Mouse (Mus musculus): ENCODE measurements around the gene Rela. TPM values are rescaled to one million over a fixed set of nuclear protein-coding genes. Genes with fewer than 3 reads are reported as not detected.

Gene Rela
- polyA plus RNA-seq, 1 experiment from 2014 or later: 42.6 TPM

DNA sequence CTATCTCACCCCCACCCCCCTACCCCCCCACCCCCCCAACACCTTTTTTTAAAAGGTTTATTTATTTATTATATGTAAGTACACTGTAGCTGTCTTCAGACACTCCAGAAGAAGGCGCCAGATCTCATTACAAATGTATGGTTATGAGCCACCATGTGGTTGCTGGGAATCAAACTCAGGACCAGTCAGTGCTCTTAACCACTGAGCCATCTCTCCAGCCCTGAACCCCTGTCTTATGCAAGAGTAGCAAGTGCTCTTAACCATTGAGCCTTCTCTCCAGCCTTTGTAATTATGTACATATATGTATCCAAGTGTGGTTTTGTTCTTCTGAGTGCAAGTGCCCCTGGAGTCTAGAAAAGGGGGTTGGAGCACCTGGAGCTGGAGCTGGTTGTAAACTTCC, 25.3 kb upstream of the Rela start:
- TF ChIP-seq CTCF (IDR thresholded peaks at IDR 0.05; ENCODE audit: low read depth): no peak

DNA sequence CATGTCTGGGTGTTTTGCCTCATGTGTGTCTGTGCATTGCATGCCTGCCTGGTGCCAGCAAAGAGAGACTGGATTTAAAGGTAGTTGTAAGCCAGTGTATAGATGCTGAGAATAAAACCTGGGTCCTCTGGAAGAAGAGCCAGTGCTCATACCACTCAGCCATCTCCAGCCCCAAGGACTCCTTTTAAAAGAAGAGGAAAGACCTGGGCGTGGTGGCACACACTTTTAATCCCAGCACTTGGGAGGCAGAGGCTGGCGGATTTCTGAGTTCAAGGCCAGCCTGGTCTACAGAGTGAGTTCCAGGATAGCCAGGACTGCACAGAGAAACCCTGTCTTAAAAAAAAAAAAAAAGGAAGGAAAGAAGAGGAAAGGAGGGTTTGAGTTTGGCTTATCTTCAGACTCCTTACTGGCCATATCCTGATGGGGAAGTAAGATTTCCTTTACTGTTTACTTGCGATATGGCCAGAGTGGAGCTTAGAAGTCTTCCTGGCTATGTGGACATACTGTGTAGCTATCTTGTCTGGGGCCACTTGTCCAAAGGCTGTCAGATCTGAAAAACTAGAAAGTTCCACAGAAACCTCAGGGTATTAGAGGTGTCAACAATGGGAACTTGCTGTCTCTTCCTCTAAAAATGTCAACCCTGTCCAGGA, 24.4 kb upstream of the Rela start:
- no peak overlapping the region for H3K9ac ChIP-seq (ENCODE audit: low read depth, low read length)
- no peak overlapping the region for H3K4me2 ChIP-seq (ENCODE audit: low read length)
- H3K27me3 ChIP-seq (ENCODE audit: insufficient read depth, low read length): no peaks in the 10 kb centered on the region
- ATAC-seq (replicated peaks; ENCODE audit: low FRiP score, low read depth): no peak
- H3K4me3 ChIP-seq (replicated peaks; ENCODE audit: low read depth, low read length): no peak overlapping the region
- TF ChIP-seq CTCF (IDR thresholded peaks at IDR 0.05; ENCODE audit: low read depth): no peak
- peaks cover 7% of the 10 kb centered on the region; the same call in 1 of the 2 replicates for H3K4me1 ChIP-seq (replicated peaks; ENCODE audit: insufficient read depth, low read length)
- no peak overlapping the region for H3K27ac ChIP-seq
- 66% methylated on average over 3 of the region's 3 CpGs for WGBS
- H3K36me3 ChIP-seq (ENCODE audit: insufficient read depth, low read length): peaks cover 7% of the 10 kb centered on the region; the same call in 1 of the 2 replicates
- DNase-seq (ENCODE audit: low spot score): no peak
- no peaks in the 10 kb centered on the region for H3K9me3 ChIP-seq (replicated peaks; ENCODE audit: low read length)

More for the DNA sequence above, 25.3 kb upstream of the Rela start:
- no peak for ATAC-seq (replicated peaks; ENCODE audit: low FRiP score, low read depth)
- no peak for DNase-seq (ENCODE audit: low spot score)
- Histone ChIP-seq H3K36me3 (ENCODE audit: insufficient read depth, low read length) (peaks cover 16% of the 10 kb centered on the region), H3K4me1 (replicated peaks; ENCODE audit: insufficient read depth, low read length) (peaks cover 7% of the 10 kb centered on the region; the same call in 1 of the 2 replicates), H3K9me3 (replicated peaks; ENCODE audit: low read length) (no peaks in the 10 kb centered on the region), H3K27me3 (ENCODE audit: insufficient read depth, low read length) (no peaks in the 10 kb centered on the region), H3K27ac (no peak overlapping the region), H3K4me3 (replicated peaks; ENCODE audit: low read depth, low read length) (no peak overlapping the region), H3K9ac (ENCODE audit: low read depth, low read length) (no peak overlapping the region), H3K4me2 (ENCODE audit: low read length) (no peak overlapping the region)
- WGBS: 95% methylated on average over 1 of the region's 1 CpGs

DNA sequence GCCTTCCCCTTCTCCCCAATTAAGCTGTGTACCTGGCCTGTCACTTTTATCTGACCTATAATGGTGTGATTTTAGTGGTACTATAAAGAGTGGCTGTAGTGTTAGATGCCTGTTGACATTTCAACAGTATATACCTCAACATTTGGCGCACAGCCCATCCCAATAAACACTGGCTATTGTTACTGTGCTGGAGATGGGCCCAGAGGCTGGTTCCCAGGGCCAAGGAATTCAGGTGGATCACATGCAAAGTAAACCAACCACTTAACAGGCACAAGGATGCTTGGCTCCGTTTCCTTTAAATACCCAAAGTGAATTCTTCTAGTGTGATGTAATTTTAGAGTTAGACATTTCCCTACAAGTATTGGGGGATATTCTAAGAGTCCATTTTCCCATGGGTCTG, 22.3 kb upstream of the Rela start:
- no peak for DNase-seq (ENCODE audit: low spot score)
- H3K36me3 ChIP-seq (ENCODE audit: insufficient read depth, low read length): no peaks in the 10 kb centered on the region
- ATAC-seq (replicated peaks; ENCODE audit: low FRiP score, low read depth): no peak
- no peak overlapping the region for H3K4me3 ChIP-seq (replicated peaks; ENCODE audit: low read depth, low read length)
- no peaks in the 10 kb centered on the region for H3K9me3 ChIP-seq (replicated peaks; ENCODE audit: low read length)
- no peaks in the 10 kb centered on the region for H3K27me3 ChIP-seq (ENCODE audit: insufficient read depth, low read length)
- H3K4me2 ChIP-seq (ENCODE audit: low read length): no peak overlapping the region
- no peak overlapping the region for H3K27ac ChIP-seq
- no peak overlapping the region for H3K9ac ChIP-seq (ENCODE audit: low read depth, low read length)
- H3K4me1 ChIP-seq (replicated peaks; ENCODE audit: insufficient read depth, low read length): no peaks in the 10 kb centered on the region; the same call in 1 of the 2 replicates
- no peak for TF ChIP-seq CTCF (IDR thresholded peaks at IDR 0.05; ENCODE audit: low read depth)
- 55% methylated on average over 2 of the region's 2 CpGs for WGBS

DNA sequence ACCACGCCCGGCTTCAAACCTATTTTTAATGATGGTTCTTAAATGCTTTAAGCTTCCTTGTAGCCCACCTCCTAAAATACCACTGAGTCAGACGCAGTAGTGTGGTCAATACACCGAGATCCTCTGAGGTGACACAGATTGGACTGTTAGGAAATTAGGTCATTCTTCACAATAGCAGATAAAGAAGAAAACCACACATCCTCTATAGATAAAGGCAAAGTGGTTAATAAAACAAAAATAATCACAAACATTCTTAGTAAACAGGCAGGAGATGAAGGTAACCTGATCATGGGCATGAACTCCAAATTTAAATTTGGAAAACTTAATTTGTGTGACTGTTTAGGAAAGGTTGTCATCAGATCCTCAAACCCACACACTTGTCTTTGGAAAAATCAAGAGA, 17.3 kb upstream of the Rela start:
- TF ChIP-seq CTCF (IDR thresholded peaks at IDR 0.05; ENCODE audit: low read depth): no peak
- Histone ChIP-seq H3K4me3 (replicated peaks; ENCODE audit: low read depth, low read length) (no peak overlapping the region), H3K36me3 (ENCODE audit: insufficient read depth, low read length) (no peaks in the 10 kb centered on the region), H3K4me1 (replicated peaks; ENCODE audit: insufficient read depth, low read length) (no peaks in the 10 kb centered on the region), H3K27ac (no peak overlapping the region), H3K9me3 (replicated peaks; ENCODE audit: low read length) (no peaks in the 10 kb centered on the region), H3K4me2 (ENCODE audit: low read length) (no peak overlapping the region), H3K27me3 (ENCODE audit: insufficient read depth, low read length) (no peaks in the 10 kb centered on the region), H3K9ac (ENCODE audit: low read depth, low read length) (no peak overlapping the region)
- 85% methylated on average over 4 of the region's 4 CpGs for WGBS
- ATAC-seq (replicated peaks; ENCODE audit: low FRiP score, low read depth): no peak
- DNase-seq (ENCODE audit: low spot score): no peak

DNA sequence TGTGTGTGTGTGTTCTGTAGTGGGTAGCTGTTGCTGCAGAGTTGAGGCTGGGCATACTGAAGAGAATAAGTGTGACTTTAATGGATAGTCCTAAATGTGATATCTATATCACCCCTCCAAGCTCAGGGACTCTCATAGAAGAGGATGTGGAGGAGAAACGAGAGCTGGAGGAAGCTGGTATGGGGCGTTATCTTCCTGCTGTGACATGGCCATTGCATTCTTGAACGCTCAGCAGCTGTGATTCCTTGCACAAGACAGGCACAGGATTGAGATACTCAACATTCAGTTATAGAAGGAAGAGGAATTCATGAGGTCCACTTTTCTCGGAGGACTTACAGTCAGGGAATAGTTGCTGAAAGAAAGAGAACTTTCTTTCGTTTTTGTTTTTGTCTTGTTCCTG, 15.4 kb upstream of the Rela start:
- Histone ChIP-seq H3K4me2 (ENCODE audit: low read length) (no peak overlapping the region), H3K9me3 (replicated peaks; ENCODE audit: low read length) (no peaks in the 10 kb centered on the region), H3K4me1 (replicated peaks; ENCODE audit: insufficient read depth, low read length) (no peaks in the 10 kb centered on the region), H3K36me3 (ENCODE audit: insufficient read depth, low read length) (no peaks in the 10 kb centered on the region), H3K4me3 (replicated peaks; ENCODE audit: low read depth, low read length) (no peak overlapping the region), H3K9ac (ENCODE audit: low read depth, low read length) (no peak overlapping the region), H3K27me3 (ENCODE audit: insufficient read depth, low read length) (no peaks in the 10 kb centered on the region), H3K27ac (no peak overlapping the region)
- no peak for TF ChIP-seq CTCF (IDR thresholded peaks at IDR 0.05; ENCODE audit: low read depth)
- no peak for ATAC-seq (replicated peaks; ENCODE audit: low FRiP score, low read depth)
- no peak for DNase-seq (ENCODE audit: low spot score)
- WGBS: 74% methylated on average over 5 of the region's 5 CpGs

DNA sequence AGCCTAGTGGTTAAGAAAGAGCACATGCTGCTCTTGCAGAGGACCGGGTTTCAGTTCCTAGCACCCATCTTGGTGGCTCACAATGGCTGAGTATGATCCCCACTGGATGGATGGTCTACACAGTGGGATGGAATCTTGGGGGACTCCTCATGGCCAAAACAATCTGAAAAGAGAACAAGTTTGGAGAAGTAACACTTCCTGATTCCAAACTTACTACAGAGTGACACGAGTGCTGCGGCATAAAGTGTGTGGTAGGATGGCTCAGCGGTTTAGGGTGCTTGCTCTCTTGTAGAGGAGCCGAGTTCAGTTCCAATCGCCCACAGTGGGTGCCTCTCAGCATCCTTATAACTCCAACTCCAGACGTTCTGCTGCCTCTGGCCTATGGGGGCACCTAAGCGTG, 12.0 kb upstream of the Rela start:
- WGBS: 90% methylated on average over 8 of the region's 8 CpGs
- H3K27me3 ChIP-seq (ENCODE audit: insufficient read depth, low read length): no peaks in the 10 kb centered on the region
- DNase-seq (ENCODE audit: low spot score) (no peak), ATAC-seq (replicated peaks; ENCODE audit: low FRiP score, low read depth) (no peak)
- no peaks in the 10 kb centered on the region for H3K9me3 ChIP-seq (replicated peaks; ENCODE audit: low read length)
- H3K27ac ChIP-seq: no peak overlapping the region
- no peak overlapping the region for H3K4me3 ChIP-seq (replicated peaks; ENCODE audit: low read depth, low read length)
- H3K9ac ChIP-seq (ENCODE audit: low read depth, low read length): no peak overlapping the region
- no peak for TF ChIP-seq CTCF (IDR thresholded peaks at IDR 0.05; ENCODE audit: low read depth)
- no peaks in the 10 kb centered on the region for H3K36me3 ChIP-seq (ENCODE audit: insufficient read depth, low read length)
- H3K4me1 ChIP-seq (replicated peaks; ENCODE audit: insufficient read depth, low read length): no peaks in the 10 kb centered on the region
- H3K4me2 ChIP-seq (ENCODE audit: low read length): no peak overlapping the region

DNA sequence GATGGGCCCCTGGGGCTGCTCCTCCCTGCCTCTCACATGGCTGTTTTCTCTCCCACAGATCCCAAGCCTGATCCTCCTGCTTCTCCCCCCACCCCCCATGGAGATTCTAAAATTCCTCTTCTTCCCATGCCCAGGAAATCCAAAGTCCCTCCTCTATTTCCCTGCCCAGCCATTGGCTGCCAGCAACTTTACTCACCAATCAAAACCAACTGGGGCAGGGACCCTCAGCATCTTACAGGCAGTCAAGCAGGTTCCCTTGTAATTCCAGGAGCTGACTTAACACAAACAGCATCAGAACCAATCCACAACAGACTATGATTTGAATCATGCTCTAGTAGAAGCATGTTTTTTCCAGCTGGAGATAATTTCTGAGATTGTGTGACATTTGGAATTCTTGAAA, 7.4 kb upstream of the Rela start:
- Histone ChIP-seq H3K36me3 (ENCODE audit: insufficient read depth, low read length) (no peaks in the 10 kb centered on the region), H3K27me3 (ENCODE audit: insufficient read depth, low read length) (no peaks in the 10 kb centered on the region), H3K27ac (no peak overlapping the region), H3K4me3 (replicated peaks; ENCODE audit: low read depth, low read length) (no peak overlapping the region), H3K9ac (ENCODE audit: low read depth, low read length) (no peak overlapping the region), H3K4me1 (replicated peaks; ENCODE audit: insufficient read depth, low read length) (no peaks in the 10 kb centered on the region), H3K9me3 (replicated peaks; ENCODE audit: low read length) (no peaks in the 10 kb centered on the region), H3K4me2 (ENCODE audit: low read length) (no peak overlapping the region)
- no peak for TF ChIP-seq CTCF (IDR thresholded peaks at IDR 0.05; ENCODE audit: low read depth)
- ATAC-seq (replicated peaks; ENCODE audit: low FRiP score, low read depth) (no peak), DNase-seq (ENCODE audit: low spot score) (no peak)

Measured in kidney, postnatal 0 days (tissue).